Mouse (Mus musculus): ENCODE data around the gene Nf1. TPM values are rescaled to one million over a fixed set of nuclear protein-coding genes. Genes with fewer than 3 reads are reported as not detected.
A peak's percentile ranks its signal among the peaks of the same experiment; 100 is the strongest.

The Nf1 gene
- polyA plus RNA-seq, 1 experiment from 2014 or later, result 5.6 TPM

DNA sequence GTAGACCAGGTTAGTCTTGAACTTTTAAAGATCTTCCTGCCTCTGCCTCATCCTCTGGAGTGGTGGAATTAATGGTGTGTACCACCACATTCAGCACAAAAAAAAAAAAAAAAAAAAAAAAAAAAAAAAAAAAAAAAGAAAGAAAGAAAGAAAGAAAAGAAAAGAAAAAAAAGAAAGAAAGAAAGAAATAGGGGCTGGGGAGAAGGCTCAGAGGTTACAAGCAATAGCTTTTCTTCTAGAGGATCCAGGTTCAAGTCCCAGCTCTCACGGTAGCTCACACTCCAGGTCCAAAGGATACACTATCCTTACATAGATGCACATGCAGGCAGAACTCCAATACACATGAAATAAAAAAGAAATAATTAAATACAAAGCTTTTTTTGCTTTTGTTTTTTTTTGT is 9.9 kb upstream of the Nf1 start:
- WGBS, result 97% methylated on average over 1 of the region's 1 CpGs
- Histone ChIP-seq H3K27ac (ENCODE audit: poor library complexity, severe bottlenecking) (no peak overlapping the region), H3K36me3 (no peaks in the 10 kb centered on the region), H3K9ac (no peak overlapping the region), H3K4me3 (no peak overlapping the region), H3K27me3 (replicated peaks) (no peaks in the 10 kb centered on the region), H3K4me2 (no peak overlapping the region), H3K4me1 (replicated peaks) (no peaks in the 10 kb centered on the region), H3K9me3 (replicated peaks) (no peaks in the 10 kb centered on the region)
- ATAC-seq (ENCODE audit: insufficient number of reproducible peaks, low FRiP score), result no peak

DNA sequence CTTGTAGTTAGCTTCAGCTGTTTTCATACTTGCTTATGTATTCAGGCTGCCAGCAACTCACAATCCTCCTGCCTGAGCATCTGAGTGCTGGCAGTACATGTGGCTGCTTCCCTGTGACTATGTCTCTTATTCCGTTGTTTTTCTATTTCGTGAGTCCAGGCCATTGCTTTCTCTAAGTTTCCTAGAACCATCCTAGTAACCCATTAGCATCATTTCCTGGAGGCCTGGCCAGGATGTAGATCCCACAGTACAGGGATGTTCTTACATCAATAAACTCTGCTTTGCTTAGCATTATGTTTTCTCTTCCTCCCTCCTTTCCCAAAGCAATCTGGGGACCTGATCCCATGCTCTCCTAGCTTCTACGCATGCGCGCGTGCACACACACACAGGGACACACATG is 4.4 kb upstream of the Nf1 start:
- no peak overlapping the region for H3K4me3 ChIP-seq
- no peaks in the 10 kb centered on the region for H3K27me3 ChIP-seq (replicated peaks)
- no peak overlapping the region for H3K9ac ChIP-seq
- H3K9me3 ChIP-seq (replicated peaks), result peaks cover 5% of the 10 kb centered on the region
- WGBS, result 85% methylated on average over 6 of the region's 6 CpGs
- ATAC-seq (ENCODE audit: insufficient number of reproducible peaks, low FRiP score), result no peak
- H3K4me2 ChIP-seq, result no peak overlapping the region
- no peak overlapping the region for H3K27ac ChIP-seq (ENCODE audit: poor library complexity, severe bottlenecking)
- peaks cover 18% of the 10 kb centered on the region for H3K4me1 ChIP-seq (replicated peaks)
- H3K36me3 ChIP-seq, result no peaks in the 10 kb centered on the region

DNA sequence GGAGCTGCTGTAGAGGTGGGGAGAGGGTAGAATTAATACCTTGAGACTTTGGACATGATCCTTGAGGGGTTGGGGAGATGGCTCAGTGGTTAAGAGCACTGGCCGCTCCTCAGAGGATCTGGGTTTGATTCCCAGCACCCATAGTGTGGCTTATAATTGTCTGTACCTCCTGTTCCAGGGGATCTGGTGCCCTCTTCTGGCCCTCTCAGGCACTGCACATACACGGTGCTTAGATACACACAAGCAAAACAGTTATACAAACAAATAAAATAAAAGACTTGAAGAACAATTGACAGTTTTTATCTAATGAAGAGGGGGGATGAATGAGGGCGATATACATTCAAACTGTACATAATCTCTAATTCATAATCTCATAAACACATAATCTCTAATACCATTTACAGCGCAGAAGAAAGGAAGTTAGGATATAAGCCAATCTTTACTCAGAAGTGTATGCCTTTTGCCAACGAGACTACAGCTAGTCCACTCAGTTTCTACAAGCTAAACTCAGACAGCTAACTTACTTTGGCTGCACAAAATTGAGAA is 2.7 kb upstream of the Nf1 start:
- Histone ChIP-seq H3K4me3 (no peak overlapping the region), H3K36me3 (peaks cover 2% of the 10 kb centered on the region; the same call in 1 of the 2 replicates), H3K9ac (no peak overlapping the region), H3K27ac (ENCODE audit: poor library complexity, severe bottlenecking) (no peak overlapping the region), H3K27me3 (replicated peaks) (no peaks in the 10 kb centered on the region), H3K4me2 (no peak overlapping the region), H3K9me3 (replicated peaks) (peaks cover 5% of the 10 kb centered on the region), H3K4me1 (replicated peaks) (peaks cover 29% of the 10 kb centered on the region)
- ATAC-seq (ENCODE audit: insufficient number of reproducible peaks, low FRiP score), result no peak
- 89% methylated on average over 5 of the region's 5 CpGs for WGBS

DNA sequence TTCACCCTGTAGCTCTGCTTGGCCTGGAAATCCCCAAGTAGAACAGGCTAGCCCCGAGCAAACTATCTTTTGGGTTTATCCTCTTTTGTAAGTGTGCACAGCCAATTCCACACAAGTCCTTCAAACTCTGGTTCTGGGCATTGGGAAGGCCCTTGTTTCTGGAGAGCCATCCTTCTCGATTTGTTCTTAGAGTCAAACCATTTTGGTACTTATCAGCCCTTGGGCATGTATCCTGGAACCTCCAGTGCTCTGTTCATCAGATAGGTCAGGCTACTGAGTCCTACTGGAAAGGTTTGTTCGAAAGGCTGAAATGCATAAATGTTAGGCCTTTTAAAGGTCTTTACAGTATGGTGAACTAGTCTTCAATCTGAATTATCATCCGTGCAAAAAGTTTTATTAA is 872 bp upstream of the Nf1 start:
- no peak for ATAC-seq (ENCODE audit: insufficient number of reproducible peaks, low FRiP score)

DNA sequence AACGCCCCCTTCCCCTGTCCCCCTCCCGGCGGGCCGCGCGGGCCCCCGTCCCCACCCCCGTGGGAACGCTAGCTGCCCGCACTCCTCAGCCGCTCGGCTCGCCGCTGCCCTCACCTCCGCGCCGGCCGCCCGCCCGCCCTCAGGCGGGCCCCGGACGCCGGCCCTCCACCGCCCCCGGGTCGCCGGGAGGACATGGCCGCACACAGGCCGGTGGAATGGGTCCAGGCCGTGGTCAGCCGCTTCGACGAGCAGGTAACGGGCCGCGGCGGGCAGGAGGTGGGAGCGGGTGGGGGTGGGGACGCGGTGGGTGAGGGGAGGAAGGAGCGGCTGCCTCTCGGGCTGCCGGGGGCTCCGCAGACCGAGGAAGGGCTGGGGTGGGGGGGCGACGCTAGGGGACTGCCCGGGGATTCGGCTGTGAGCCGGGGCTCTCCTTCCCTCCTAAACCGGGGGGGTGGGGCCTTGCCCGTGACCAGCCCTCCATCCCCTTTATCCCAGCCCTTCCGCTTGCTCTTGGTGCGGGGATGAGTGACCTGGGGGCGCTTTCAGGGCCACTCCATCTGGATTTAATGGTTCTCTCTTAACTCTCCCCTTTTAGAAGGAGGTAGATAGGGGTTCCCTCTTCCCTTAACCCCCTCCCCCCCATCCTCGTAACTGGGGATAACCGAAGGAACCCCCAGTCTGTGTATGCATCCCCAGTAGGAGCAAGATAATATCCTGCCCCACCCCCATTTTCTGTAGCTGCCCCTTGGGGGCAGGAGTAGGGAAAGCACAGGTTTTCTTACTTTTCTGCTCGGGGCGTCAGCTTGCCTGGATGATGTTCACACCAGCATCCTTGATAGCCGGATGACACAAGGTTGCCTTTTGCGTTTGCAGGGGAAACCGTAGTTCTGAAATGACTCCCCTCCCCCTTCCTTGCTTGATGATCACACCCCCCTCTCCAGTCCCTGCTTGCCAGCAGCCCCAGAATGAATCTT is 602 bp downstream of the Nf1 start:
- H3K4me2 ChIP-seq, result peak overlapping the region; percentile 86
- H3K27me3 ChIP-seq (replicated peaks), result no peaks in the 10 kb centered on the region
- H3K27ac ChIP-seq (ENCODE audit: poor library complexity, severe bottlenecking), result peak overlapping the region; percentile 88
- H3K9ac ChIP-seq, result peak overlapping the region; percentile 94
- H3K36me3 ChIP-seq, result peaks cover 12% of the 10 kb centered on the region
- H3K9me3 ChIP-seq (replicated peaks), result peaks cover 5% of the 10 kb centered on the region
- peaks cover 29% of the 10 kb centered on the region for H3K4me1 ChIP-seq (replicated peaks)
- peak; percentile 79 for ATAC-seq (ENCODE audit: insufficient number of reproducible peaks, low FRiP score)
- WGBS, result 1% methylated on average over 45 of the region's 63 CpGs
- H3K4me3 ChIP-seq, result peak overlapping the region; percentile 83

More for the DNA sequence above, 872 bp upstream of the Nf1 start:
- Histone ChIP-seq H3K4me3 (peak overlapping the region; percentile 83), H3K36me3 (peaks cover 9% of the 10 kb centered on the region), H3K27ac (ENCODE audit: poor library complexity, severe bottlenecking) (peak overlapping the region; percentile 88), H3K27me3 (replicated peaks) (no peaks in the 10 kb centered on the region), H3K4me1 (replicated peaks) (peaks cover 29% of the 10 kb centered on the region), H3K4me2 (peak overlapping the region; percentile 86), H3K9ac (peak overlapping the region; percentile 94), H3K9me3 (replicated peaks) (peaks cover 5% of the 10 kb centered on the region)
- 39% methylated on average over 4 of the region's 4 CpGs for WGBS

DNA sequence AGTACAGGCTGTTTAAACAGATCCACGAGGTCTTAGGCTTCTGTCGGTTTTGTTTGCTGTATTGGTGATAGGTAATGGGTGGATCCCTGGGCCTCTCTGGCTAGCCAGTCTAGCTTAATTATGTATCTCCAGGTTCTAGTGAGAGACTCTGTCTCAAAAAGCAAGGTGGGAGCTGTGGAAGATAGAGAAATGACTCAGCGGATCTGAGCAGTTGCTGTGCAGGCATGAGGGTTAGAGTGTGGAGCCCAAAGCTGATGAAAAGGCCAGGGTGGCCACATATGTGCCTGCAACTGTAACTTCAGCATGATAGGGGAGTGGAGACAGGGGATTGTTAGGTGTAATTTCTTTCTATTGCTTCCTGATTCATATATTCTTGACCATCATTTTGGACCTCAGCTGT is 17.5 kb downstream of the Nf1 start:
- WGBS, result 84% methylated on average over 3 of the region's 3 CpGs

DNA sequence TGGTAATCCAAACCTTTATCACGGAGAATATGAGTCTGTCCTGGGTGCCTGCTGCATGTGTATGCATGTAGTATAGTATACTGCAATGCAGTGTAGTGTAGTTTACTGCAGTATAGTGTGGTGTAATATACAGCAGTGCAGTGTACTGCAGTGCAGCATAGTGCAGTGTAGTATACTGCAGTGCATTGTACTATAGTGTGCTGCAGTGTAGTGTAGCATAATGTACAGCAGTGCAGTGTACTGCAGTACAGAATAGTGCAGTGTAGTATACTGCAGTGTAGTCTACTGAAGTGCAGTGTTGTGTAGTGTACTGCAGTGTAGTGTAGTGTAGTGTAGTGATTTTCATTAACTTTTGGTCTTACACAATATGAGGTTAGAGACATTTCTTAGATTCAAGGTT is 17.9 kb downstream of the Nf1 start:
- Histone ChIP-seq H3K9ac (no peak overlapping the region), H3K9me3 (replicated peaks) (no peaks in the 10 kb centered on the region), H3K4me2 (no peak overlapping the region), H3K27ac (ENCODE audit: poor library complexity, severe bottlenecking) (no peak overlapping the region), H3K36me3 (no peaks in the 10 kb centered on the region), H3K27me3 (replicated peaks) (no peaks in the 10 kb centered on the region), H3K4me1 (replicated peaks) (peaks cover 15% of the 10 kb centered on the region), H3K4me3 (no peak overlapping the region)
- no peak for ATAC-seq (ENCODE audit: insufficient number of reproducible peaks, low FRiP score)
- 88% methylated on average over 1 of the region's 1 CpGs for WGBS

More for the DNA sequence above, 17.5 kb downstream of the Nf1 start:
- no peaks in the 10 kb centered on the region for H3K9me3 ChIP-seq (replicated peaks)
- H3K27me3 ChIP-seq (replicated peaks), result no peaks in the 10 kb centered on the region
- ATAC-seq (ENCODE audit: insufficient number of reproducible peaks, low FRiP score), result no peak
- no peak overlapping the region for H3K27ac ChIP-seq (ENCODE audit: poor library complexity, severe bottlenecking)
- no peaks in the 10 kb centered on the region for H3K36me3 ChIP-seq
- no peak overlapping the region for H3K9ac ChIP-seq
- H3K4me2 ChIP-seq, result no peak overlapping the region
- H3K4me1 ChIP-seq (replicated peaks), result peaks cover 15% of the 10 kb centered on the region
- H3K4me3 ChIP-seq, result no peak overlapping the region

DNA sequence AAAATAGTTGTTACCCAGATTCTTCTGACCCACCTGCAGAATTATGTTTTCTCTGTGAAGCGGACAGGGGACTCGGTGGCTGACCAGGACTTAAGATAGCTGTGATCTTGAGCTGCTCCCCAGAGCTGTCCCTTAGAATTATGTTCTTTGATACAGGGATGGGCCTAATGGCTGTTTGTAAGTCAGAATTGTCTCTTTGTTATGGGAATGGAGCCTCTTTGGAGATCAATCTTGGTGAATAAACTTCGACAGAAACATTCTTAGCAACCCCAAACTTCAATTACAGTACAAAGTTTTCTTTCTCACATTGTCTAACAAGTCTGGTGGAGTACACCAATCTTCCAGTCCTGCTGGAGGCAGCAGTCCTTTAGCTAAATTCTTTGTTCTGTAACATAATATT is 25.5 kb downstream of the Nf1 start:
- no peak for ATAC-seq (ENCODE audit: insufficient number of reproducible peaks, low FRiP score)
- WGBS, result 80% methylated on average over 3 of the region's 3 CpGs
- H3K4me2 ChIP-seq, result no peak overlapping the region
- H3K9ac ChIP-seq, result no peak overlapping the region
- H3K36me3 ChIP-seq, result peaks cover 5% of the 10 kb centered on the region; the same call in 1 of the 2 replicates
- H3K4me3 ChIP-seq, result no peak overlapping the region
- no peak overlapping the region; the same call in 1 of the 2 replicates for H3K27ac ChIP-seq (ENCODE audit: poor library complexity, severe bottlenecking)
- H3K4me1 ChIP-seq (replicated peaks), result peaks cover 30% of the 10 kb centered on the region
- no peaks in the 10 kb centered on the region for H3K27me3 ChIP-seq (replicated peaks)
- H3K9me3 ChIP-seq (replicated peaks), result no peaks in the 10 kb centered on the region

DNA sequence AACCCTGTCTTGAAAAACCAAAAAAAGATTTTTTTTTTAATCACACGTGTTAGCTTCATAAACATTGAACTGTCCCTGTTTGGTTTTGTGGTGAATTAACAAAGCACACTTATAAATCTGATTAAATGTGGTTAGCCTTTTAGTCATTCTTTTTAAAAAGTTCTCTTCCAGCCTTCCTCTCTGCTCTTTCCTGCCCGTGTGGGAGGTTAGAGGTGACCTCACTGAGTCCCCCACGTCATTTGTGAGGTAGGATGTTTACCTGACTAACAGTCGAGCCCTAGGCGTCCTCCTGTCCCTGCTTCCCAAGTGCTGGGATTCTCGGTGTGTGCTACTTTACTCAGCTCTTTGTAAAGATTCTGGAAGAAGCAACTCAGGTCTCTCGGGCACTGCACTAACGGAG is 26.8 kb downstream of the Nf1 start:
- no peaks in the 10 kb centered on the region for H3K27me3 ChIP-seq (replicated peaks)
- WGBS, result 43% methylated on average over 8 of the region's 8 CpGs
- peaks cover 30% of the 10 kb centered on the region for H3K4me1 ChIP-seq (replicated peaks)
- H3K4me2 ChIP-seq, result no peak overlapping the region
- no peak for ATAC-seq (ENCODE audit: insufficient number of reproducible peaks, low FRiP score)
- H3K4me3 ChIP-seq, result no peak overlapping the region
- peaks cover 6% of the 10 kb centered on the region for H3K36me3 ChIP-seq
- no peak overlapping the region for H3K9ac ChIP-seq
- no peaks in the 10 kb centered on the region for H3K9me3 ChIP-seq (replicated peaks)
- no peak overlapping the region for H3K27ac ChIP-seq (ENCODE audit: poor library complexity, severe bottlenecking)

DNA sequence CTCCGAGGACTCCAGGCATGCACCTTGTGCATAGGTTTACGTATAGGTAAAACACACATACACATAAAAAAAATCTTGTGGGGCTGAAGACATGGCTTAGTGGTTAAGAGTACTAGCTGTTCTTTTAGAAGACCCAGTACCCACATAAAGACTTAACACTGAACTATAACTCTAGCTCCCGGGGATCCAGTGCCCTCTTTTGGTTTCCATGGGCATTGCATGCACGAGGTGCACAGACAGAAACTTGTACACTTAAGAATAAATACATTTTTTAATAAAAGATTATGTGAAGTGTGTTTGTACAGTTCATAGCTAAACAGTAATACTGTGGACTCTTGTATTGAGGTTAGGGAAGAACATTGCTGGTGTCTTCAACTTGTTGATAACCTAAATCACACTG is 33.5 kb downstream of the Nf1 start:
- Histone ChIP-seq H3K36me3 (peaks cover 12% of the 10 kb centered on the region), H3K4me3 (no peak overlapping the region), H3K27me3 (replicated peaks) (no peaks in the 10 kb centered on the region), H3K9me3 (replicated peaks) (no peaks in the 10 kb centered on the region), H3K27ac (ENCODE audit: poor library complexity, severe bottlenecking) (no peak overlapping the region), H3K4me1 (replicated peaks) (peaks cover 5% of the 10 kb centered on the region), H3K9ac (no peak overlapping the region), H3K4me2 (no peak overlapping the region)
- no peak for ATAC-seq (ENCODE audit: insufficient number of reproducible peaks, low FRiP score)
- WGBS, result 89% methylated on average over 4 of the region's 4 CpGs

DNA sequence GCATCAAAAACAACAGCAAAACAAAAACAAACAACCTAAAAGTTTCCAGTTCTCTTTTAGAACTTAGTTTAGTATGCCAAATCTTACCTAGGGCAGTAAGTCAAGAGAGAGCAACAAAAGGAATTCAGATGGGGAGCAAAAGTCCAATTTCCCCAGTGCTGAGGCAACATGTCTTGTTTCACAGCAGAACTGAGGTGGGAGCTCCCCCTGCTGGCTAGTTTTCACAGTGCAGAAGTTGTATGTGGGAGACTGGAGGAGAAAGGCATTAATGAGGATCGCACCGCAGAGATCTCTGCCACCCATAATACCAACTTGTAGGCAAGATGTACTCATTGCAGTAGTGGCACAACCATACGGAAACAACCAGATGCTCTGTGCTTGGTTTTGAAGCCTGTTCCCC is 58.8 kb downstream of the Nf1 start:
- Histone ChIP-seq H3K4me2 (no peak overlapping the region), H3K4me1 (replicated peaks) (no peaks in the 10 kb centered on the region), H3K27ac (ENCODE audit: poor library complexity, severe bottlenecking) (no peak overlapping the region), H3K9me3 (replicated peaks) (no peaks in the 10 kb centered on the region), H3K36me3 (peaks cover 25% of the 10 kb centered on the region), H3K27me3 (replicated peaks) (no peaks in the 10 kb centered on the region), H3K9ac (no peak overlapping the region), H3K4me3 (no peak overlapping the region)
- no peak for ATAC-seq (ENCODE audit: insufficient number of reproducible peaks, low FRiP score)
- 59% methylated on average over 3 of the region's 3 CpGs for WGBS

Data from heart, embryonic 12.5 days (tissue).